Mouse (Mus musculus) stomach, postnatal 0 days (tissue): ENCODE measurements around the gene B3gnt2.
A peak's percentile ranks its signal among the peaks of the same experiment; 100 is the strongest.

Experiments used
- CTCF ChIP-seq: IDR thresholded peaks from 2 replicates; pipeline ENCODE4 v1.5.1; 2016; ENCODE audit warnings: antibody characterized with exemption, low read depth, mild to moderate bottlenecking, moderate library complexity
- EP300 ChIP-seq: optimal IDR thresholded peaks from 2 replicates; pipeline ENCODE3; 2016; ENCODE audit warnings: antibody characterized with exemption

DNA sequence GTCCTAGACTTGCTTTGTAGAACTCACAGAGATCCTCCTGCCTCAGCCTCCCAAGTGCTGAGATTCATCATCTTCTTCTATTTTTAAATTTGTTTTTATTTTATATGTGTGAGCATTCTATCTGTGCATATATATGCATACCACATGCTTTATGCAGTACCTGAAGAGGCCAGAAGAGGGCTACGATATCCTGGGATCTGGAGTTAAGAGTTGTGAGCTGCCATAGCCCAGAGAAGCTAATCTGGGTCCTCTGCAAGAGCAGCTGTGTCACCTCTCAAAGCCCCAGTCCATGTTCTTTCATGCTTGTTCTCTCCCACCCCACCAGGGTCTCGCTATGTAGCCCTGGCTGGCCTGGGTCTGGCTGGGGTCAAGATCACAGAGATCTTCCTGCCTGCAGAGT, 83.2 kb downstream of the B3gnt2 start:
- TF ChIP-seq CTCF (peak; percentile 52), EP300 (no peak)
